ENCODE assay signal across 19 mouse cellular contexts in the genomic region with DNA sequence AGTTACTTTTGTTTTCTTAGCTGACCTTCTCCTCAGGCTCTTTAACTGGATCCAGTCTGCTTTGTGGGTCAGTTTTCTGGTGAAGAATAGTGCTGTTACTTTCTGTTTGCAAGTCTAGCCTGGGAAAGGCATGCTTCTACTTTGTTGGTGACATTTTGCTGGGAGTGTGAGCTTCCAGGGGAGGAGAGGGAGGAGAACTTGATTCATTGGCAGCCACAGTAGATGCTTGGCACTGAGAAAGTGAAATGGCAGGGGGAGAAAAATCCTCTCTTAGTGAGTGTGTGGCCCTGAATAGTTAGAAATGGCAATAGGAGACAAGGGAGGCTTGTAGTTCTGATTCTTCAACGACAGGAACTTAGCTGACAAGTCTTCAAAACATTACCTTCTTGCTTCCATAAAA.
DNase-seq lines count a peak whose midpoint lies in the region; ATAC-seq and TF ChIP-seq lines count a peak whose summit lies in the region.
"Had no signal": no experiment of that assay in that cellular context is flagged by ENCODE, and none has a peak within 500 bp of the region (broad histone marks: within the 10 kb centered on the region; RNA-seq: fewer than 3 reads in every experiment).

No protein-coding gene starts in this region.

- 0 out of 2 replicates have a peak, but pooled peaks have one; percentile 16 for TF ChIP-seq POLR2A in cerebellum, adult 2 months (IDR thresholded peaks at IDR 0.05; ENCODE audit: borderline replicate concordance, insufficient read depth, low read length)
- TF ChIP-seq POLR2A in lung, adult 2 months (IDR thresholded peaks at IDR 0.05; ENCODE audit: borderline replicate concordance, extremely low read depth, low read depth, low read length) = no peak

- H3K27ac ChIP-seq in cerebellum, adult 2 months (ENCODE audit: insufficient read depth, low read length) = peak overlapping the region; percentile 40; the same call in 1 of the 2 replicates
- H3K27ac ChIP-seq in forebrain, embryonic 13.5 days = no peak overlapping the region
- H3K27ac ChIP-seq in midbrain, embryonic 13.5 days = no peak overlapping the region
- H3K27ac ChIP-seq: gastrocnemius, adult 2 months; limb, embryonic 10.5 days; liver, embryonic 15.5 days; stomach, embryonic 15.5 days had no signal

- H3K9ac ChIP-seq in forebrain, embryonic 13.5 days = no peak overlapping the region
- H3K9ac ChIP-seq in midbrain, embryonic 13.5 days (replicated peaks) = peak overlapping the region; percentile 6; the same call in 1 of the 2 replicates
- H3K9ac ChIP-seq: liver, embryonic 15.5 days; stomach, embryonic 15.5 days had no signal

- TF ChIP-seq CTCF in cerebellum, adult 2 months (IDR thresholded peaks at IDR 0.05; ENCODE audit: borderline replicate concordance, insufficient read depth, low read depth, low read length) = no peak
- no peak for TF ChIP-seq CTCF in lung, adult 2 months (IDR thresholded peaks at IDR 0.05; ENCODE audit: insufficient read depth, low read length)

- 16% methylated on average over 1 of the region's 1 CpGs for WGBS in cerebellum, adult 2 months
- 67% methylated on average over 1 of the region's 1 CpGs for WGBS in forebrain, embryonic 13.5 days
- 65% methylated on average over 1 of the region's 1 CpGs for WGBS in midbrain, embryonic 13.5 days
- WGBS in lung, adult 2 months = 41% methylated on average over 1 of the region's 1 CpGs

- H3K4me1 ChIP-seq in cerebellum, adult 2 months (ENCODE audit: control insufficient read depth, insufficient read depth, low read length) = peaks cover 4% of the 10 kb centered on the region; the same call in 1 of the 2 replicates
- peaks cover 35% of the 10 kb centered on the region for H3K4me1 ChIP-seq in forebrain, embryonic 13.5 days
- peaks cover 37% of the 10 kb centered on the region for H3K4me1 ChIP-seq in midbrain, embryonic 13.5 days (replicated peaks)
- peaks cover 2% of the 10 kb centered on the region; the same call in 1 of the 2 replicates for H3K4me1 ChIP-seq in lung, adult 2 months (ENCODE audit: control insufficient read depth, insufficient read depth, low read length)
- H3K4me1 ChIP-seq: liver, embryonic 15.5 days; stomach, embryonic 15.5 days had no signal

- no peaks in the 10 kb centered on the region for H3K36me3 ChIP-seq in forebrain, embryonic 13.5 days (ENCODE audit: poor library complexity, severe bottlenecking)
- H3K36me3 ChIP-seq in midbrain, embryonic 13.5 days = no peaks in the 10 kb centered on the region
- H3K36me3 ChIP-seq: limb, embryonic 10.5 days; liver, embryonic 15.5 days; stomach, embryonic 15.5 days had no signal

- peak in 1 of 2 experiments; percentile 48 for DNase-seq in cerebellum, adult 2 months
- no peak for DNase-seq in cerebellum, adult 9-11 months
- DNase-seq in Muller cell, postnatal 12 days (ENCODE audit: inconsistent ontology term) = peak; percentile 13
- DNase-seq in lung, adult 18-20 months = no peak
- DNase-seq in lung, adult 2 months = no peak
- DNase-seq in B cell, adult 2 months = no peak
- DNase-seq: adrenal gland, adult 2 months; gastrocnemius, adult 2 months; heart, adult 18-20 months; heart, postnatal 10 days; kidney, postnatal 25 days; lung, postnatal 4 days; thymus, postnatal 14 days had no signal

- H3K9me3 ChIP-seq in forebrain, embryonic 13.5 days (replicated peaks) = no peaks in the 10 kb centered on the region
- H3K9me3 ChIP-seq in midbrain, embryonic 13.5 days = no peaks in the 10 kb centered on the region
- H3K9me3 ChIP-seq: limb, embryonic 10.5 days; liver, embryonic 15.5 days; stomach, embryonic 15.5 days had no signal

- ATAC-seq in forebrain, embryonic 13.5 days = no peak
- no peak for ATAC-seq in midbrain, embryonic 13.5 days
- ATAC-seq: intestine, embryonic 16.5 days had no signal

- H3K4me3 ChIP-seq in cerebellum, adult 2 months (replicated peaks; ENCODE audit: insufficient read depth, low read depth, low read length) = peak overlapping the region; percentile 93
- H3K4me3 ChIP-seq in forebrain, embryonic 13.5 days = peak overlapping the region; percentile 69
- H3K4me3 ChIP-seq in midbrain, embryonic 13.5 days (replicated peaks) = peak overlapping the region; percentile 77
- H3K4me3 ChIP-seq in lung, adult 2 months (replicated peaks; ENCODE audit: extremely low read depth, low read depth, low read length) = no peak overlapping the region
- H3K4me3 ChIP-seq: gastrocnemius, adult 2 months; limb, embryonic 10.5 days; liver, embryonic 15.5 days; stomach, embryonic 15.5 days had no signal

- H3K27me3 ChIP-seq in cerebellum, adult 2 months (ENCODE audit: control insufficient read depth, insufficient read depth, low read length) = no peaks in the 10 kb centered on the region
- H3K27me3 ChIP-seq in forebrain, embryonic 13.5 days = no peaks in the 10 kb centered on the region
- no peaks in the 10 kb centered on the region for H3K27me3 ChIP-seq in midbrain, embryonic 13.5 days
- H3K27me3 ChIP-seq: stomach, embryonic 15.5 days had no signal

- H3K4me2 ChIP-seq in forebrain, embryonic 13.5 days = peak overlapping the region; percentile 83
- H3K4me2 ChIP-seq in midbrain, embryonic 13.5 days (replicated peaks) = peak overlapping the region; percentile 82
- H3K4me2 ChIP-seq: liver, embryonic 15.5 days; stomach, embryonic 15.5 days had no signal
